Mouse (Mus musculus): ENCODE measurements around the gene BC029722.

The BC029722 gene

GRCm38 (mm10) chr2:155818596-155819391, 432 bp downstream of the BC029722 start:
- peak; percentile 94 for DNase-seq

GRCm38 (mm10) chr2:155817301-155818245, 1.7 kb downstream of the BC029722 start:
- no peak for DNase-seq

DNA sequence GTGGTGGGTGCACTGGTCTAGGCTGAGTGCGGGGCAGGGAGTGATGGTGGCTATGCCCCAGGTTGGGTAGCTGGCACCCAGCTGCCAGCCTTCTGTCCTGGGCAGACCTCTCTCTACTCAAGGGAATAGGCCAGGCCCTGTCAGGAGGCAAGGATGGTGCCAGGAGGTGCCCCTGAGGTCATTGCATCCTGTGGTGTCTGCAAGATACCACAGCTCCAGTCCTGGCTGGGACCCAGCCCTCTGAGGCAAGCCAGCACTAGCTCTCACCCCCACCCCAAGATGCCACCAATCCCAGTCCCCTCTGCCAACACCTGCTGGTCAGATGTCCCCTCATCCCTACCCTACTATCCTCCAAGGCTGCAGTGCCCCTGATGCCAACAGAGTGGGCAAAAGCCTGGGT, 3.0 kb downstream of the BC029722 start:
- DNase-seq, result no peak

GRCm38 (mm10) chr2:155814829-155815228, 4.4 kb downstream of the BC029722 start:
- DNase-seq, result no peak

GRCm38 (mm10) chr2:155812637-155813036, 6.6 kb downstream of the BC029722 start:
- peak; percentile 21 for DNase-seq

DNA sequence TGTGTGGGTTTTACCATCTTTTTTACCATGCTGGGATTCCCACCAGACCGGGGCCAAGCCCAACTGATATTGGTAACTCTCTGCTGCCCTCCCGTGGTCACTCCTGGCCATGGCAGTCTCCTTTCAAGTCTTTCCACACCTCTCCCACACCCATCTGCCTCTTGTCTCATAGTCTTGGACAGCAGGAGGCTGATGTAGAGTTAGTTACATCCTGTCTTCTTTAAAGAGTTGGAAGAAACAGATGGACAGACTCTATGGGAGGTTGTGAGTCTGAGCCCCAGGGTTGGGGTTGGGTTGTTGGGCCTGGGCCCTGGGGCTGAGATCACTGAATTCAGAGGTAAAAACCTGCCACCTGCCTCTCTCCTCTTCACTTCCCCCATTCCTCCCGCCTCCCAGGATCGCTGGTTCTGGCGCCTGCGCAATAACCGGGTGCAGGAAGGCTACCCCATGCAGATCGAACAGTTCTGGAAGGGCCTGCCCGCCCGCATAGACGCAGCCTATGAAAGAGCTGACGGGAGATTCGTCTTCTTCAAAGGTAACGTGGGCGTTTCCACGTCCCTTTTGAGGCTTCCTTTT, 7.3 kb downstream of the BC029722 start:
- peak; percentile 96 for DNase-seq

DNA sequence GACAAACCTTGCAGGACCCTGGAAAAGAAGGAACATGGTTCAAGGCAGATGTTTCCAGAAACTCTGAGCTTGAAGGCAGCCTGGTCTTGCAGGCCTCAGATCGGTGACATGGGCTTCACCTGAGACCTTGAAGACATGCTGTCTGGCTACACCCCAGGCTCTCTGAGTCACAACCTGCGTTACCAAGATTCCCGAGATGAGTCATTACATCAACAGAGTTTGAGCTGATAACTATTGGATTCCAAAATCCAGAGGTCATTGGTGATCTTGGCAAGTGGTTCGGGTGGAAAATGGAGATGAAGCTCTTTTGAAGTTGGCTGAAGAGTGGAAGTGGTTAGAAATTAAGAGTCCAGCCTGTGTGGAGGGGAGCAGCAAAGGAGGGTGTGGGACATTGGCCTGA, 9.6 kb downstream of the BC029722 start:
- DNase-seq, result no peak

DNA sequence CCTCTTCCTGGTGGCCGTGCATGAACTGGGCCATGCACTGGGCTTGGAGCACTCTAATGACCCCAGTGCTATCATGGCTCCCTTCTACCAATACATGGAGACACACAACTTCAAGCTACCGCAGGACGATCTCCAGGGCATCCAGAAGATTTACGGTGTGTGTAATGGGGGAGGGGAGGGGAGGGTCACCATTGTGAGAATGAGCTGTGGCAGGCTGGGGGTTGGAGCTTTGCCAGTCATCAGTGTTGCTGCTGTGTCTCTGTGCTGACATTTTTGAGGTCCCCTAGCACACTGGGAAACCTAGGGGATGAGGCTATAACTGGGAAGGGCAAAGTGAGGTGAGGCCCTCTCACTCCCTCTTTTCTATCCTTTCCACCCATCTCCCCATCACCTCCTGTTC, 11.8 kb downstream of the BC029722 start:
- no peak for DNase-seq

- peak; percentile 90 for DNase-seq
Observed at GRCm38 (mm10) chr2:155806548-155806947, 12.7 kb downstream of the BC029722 start.

DNA sequence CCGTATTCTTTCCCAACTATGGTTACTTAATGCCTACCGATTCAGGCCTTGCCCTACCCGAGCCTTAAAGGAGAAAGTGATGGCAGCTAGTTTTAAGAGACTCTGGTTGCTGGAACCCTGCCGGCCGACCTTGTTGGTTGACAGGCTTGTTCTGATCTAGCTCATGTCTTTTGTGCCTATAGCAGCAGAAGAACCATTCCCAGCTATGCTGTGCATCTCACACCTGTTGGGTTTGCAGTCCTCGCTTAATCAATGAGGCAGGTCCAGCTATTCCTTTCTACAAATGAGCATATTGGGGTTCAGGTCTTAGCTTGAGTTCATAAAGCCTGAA, 13.3 kb downstream of the BC029722 start:
- no peak for DNase-seq

DNA sequence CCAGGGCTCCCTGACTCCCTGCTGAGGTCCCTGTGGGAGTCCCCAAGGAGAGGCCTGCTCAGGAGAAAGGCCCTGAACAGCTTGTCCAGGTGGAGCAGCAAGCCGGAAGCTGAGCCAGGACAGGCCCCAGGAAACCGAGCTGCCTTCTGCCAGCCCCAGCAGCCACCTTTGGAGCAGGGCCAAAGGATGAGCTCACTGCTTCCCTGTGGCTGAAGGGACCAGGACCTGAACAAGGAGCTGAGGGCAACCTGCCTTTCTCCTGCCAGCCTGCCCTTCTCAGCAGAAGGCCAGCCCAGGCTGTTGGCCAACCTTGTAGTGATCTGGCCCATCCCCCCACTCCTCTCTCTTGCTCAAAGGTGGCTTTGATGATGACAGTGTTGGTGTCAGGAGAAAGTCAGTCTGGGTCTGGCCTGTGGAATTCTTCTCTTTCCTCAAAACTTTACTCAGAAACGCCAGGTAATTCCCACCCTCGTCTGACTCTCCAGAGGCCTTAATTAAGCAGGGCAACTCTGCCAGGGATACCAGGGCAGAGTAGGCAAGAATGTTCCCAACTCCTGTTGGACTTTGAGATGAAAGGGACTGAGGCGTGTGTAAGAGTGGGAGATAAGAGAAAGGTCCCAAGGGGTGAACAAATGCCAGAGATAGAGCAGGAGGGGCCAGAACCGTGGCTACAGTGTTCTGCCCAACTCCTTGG, 13.8 kb downstream of the BC029722 start:
- DNase-seq, result peak; percentile 99

GRCm38 (mm10) chr2:155804053-155804452, 15.2 kb downstream of the BC029722 start:
- no peak for DNase-seq

GRCm38 (mm10) chr2:155802761-155803160, 16.5 kb downstream of the BC029722 start:
- no peak for DNase-seq

DNA sequence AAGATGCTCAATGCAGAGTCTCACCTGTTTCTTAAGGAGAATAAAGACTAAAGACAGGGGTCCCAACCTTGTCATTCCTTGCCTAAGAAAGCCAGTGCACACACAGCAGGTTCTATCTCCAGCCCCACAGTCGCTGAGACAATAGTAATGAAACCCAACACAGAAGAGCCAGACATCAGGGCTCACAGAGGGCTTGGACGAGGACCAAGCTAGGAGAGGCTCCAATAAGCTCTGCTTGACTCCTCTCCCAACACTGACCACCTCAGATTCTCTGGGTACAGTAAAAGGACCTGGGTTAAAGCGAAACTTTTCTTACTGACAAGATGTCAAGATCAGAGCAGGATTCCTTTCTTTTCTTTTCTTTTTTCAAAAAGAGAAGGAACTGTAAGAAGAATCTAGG, 20.6 kb downstream of the BC029722 start:
- no peak for DNase-seq

DNA sequence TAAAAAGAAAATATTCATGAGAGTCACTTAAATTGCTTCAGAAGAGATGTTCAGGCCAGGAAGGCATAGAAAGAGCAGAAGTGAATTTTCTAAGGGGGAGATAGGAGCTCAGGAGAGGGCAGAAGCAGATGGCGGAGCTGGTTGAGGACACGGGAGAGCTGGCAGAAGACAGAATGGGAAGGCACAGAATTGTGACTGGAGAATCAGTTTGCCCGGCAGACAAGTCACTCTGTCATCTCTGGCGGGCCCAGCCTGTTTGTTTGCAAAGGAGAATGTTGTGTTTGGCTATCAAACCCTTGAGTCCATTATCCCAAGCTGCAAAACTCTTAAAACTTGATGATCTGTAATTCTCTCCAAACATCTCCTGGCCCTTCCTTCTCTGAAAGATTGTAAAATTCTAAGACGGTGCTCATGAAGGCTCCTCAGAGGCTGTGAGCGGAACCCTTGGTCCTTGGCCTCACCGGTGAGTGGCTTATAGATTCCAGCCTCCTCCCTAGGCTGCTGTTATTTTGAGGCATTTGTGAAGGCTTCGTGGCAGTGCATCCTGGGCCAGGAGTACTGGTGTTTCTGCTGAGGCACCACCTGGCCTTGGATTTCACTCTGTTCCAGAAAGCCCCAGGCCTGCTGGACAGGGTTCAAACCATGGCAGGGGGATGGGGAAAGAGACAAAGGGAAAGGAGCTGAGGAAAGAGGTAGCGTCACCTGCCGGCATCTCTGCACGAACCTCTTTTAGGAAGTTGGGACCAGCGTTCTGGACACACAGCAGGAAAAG, 24.4 kb downstream of the BC029722 start:
- DNase-seq, result peak; percentile 98

DNA sequence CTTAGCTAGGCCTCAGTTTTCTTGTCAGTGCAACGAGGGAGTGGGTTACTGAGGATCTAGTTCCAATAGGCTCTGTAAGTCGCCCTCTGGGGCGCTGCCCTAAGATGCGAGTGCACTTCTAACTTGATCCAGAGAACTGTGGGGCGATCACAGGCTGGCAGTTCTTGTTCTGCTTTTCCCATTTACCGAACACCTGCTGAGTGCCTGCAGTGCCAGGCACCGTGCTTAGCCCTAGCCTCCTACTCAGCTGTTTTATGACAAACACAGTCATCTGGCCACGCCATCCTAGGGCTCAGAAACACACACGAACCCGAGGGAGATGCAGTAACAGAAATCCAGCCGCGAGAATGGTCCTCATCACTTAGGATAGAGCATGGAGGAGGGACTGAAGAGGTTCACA, 26.3 kb downstream of the BC029722 start:
- DNase-seq, result no peak

- DNase-seq, result peak; percentile 53
Observed at GRCm38 (mm10) chr2:155787949-155788931, 31.0 kb downstream of the BC029722 start.

DNA sequence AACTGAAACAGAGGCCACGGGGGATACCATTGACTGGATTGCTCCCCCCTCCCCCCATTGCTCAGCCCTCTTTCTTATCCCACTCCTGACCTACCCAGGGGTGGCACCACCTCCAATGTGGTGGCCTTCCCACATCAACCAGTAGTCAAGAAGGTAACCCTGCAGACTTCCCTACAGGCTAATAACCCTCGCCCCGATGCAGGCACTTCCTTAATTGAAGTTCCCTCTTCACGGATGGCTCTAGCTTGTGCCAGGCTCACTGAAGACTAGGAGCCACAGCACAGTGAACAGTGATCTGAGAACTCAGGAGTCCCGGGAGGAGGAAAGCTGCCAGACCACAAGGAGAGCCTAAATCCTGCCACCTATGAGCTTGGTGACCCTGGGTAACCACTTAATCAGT, 32.3 kb downstream of the BC029722 start:
- DNase-seq, result no peak

DNA sequence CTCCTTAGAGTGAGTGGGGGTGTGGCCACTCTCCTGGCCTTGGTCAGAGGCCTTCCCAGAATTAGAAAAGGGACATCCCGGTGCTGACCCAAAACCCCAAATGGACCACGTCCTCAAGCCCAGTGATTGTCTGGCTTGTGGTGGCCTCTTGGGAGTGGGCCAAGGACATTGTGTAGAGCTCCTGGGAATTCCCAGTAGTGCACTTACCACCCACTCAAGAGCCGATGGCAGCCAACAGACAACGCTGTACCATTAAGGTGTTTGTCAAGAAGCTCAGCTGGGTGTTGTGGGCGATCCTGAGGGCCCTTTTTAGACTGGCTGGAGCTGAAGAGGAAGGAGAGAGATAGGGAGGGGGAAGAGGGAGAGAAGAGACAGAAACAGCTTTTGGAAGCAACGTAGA, 34.7 kb downstream of the BC029722 start:
- DNase-seq, result peak; percentile 47

GRCm38 (mm10) chr2:155779506-155779905, 39.7 kb downstream of the BC029722 start:
- no peak for DNase-seq

DNA sequence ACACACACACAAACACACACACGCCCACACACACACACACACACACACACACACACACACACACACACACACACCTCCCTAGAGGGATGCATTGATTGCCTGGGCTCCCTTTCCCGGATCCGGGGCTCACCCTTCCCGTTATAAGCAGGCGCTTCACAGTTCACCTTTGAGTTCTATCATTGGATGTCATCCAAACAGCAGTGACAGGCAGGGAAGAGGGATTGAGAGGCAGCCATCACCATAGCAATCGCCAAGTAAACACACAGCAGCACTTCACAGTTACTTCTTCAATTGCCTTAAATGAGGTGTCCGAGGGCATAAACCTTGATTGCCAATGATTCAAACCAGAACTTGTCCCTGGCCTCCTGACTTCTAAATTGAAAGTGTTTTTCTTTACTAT, 40.2 kb downstream of the BC029722 start:
- no peak for DNase-seq

Data from cerebellum, adult 11 months (tissue).